Mouse (Mus musculus) ES-Bruce4 (cell line): ENCODE results near the gene Tgfbi. TPM values are rescaled to one million over a fixed set of nuclear protein-coding genes. Genes with fewer than 3 reads are reported as not detected.

Experiments used
- H3K27ac ChIP-seq: 2 replicates; pipeline ENCODE4 v1.5.1; 2012; ENCODE audit warnings: low read length, inconsistent platforms; ENCODE audit not compliant: insufficient read depth
- H3K27me3 ChIP-seq: 2 replicates; pipeline ENCODE4 v1.6.1; 2012; ENCODE audit warnings: mild to moderate bottlenecking, low read length, inconsistent platforms; ENCODE audit not compliant: control insufficient read depth, poor library complexity, insufficient read depth, severe bottlenecking
- H3K36me3 ChIP-seq: 2 replicates; pipeline ENCODE4 v1.6.1; 2012; ENCODE audit warnings: inconsistent platforms, mild to moderate bottlenecking, low read length, moderate library complexity; ENCODE audit not compliant: control insufficient read depth, poor library complexity, insufficient read depth, severe bottlenecking
- H3K4me1 ChIP-seq: one replicate; pipeline ENCODE4 v1.8.1; 2011; ENCODE audit warnings: low read length; ENCODE audit not compliant: control insufficient read depth, insufficient read depth
- H3K4me3 ChIP-seq: 2 replicates; pipeline ENCODE4 v1.5.1; 2011; ENCODE audit warnings: low read depth, mild to moderate bottlenecking, low read length
- H3K9ac ChIP-seq: 2 replicates; pipeline ENCODE4 v1.6.1; 2012; ENCODE audit warnings: low read depth, mild to moderate bottlenecking, inconsistent platforms; ENCODE audit not compliant: poor library complexity, severe bottlenecking
- H3K9me3 ChIP-seq: replicated peaks from 2 replicates; pipeline ENCODE4 v1.6.1; 2012; ENCODE audit warnings: mild to moderate bottlenecking, low read length, inconsistent platforms; ENCODE audit not compliant: control insufficient read depth, poor library complexity, insufficient read depth, severe bottlenecking
- CTCF ChIP-seq: IDR thresholded peaks from one replicate; pipeline ENCODE4 v1.8.1; 2011; ENCODE audit warnings: low read depth, low read length
- EP300 ChIP-seq: IDR thresholded peaks from 2 replicates; pipeline ENCODE4 v1.6.1; 2011; ENCODE audit warnings: low read depth, low read length; ENCODE audit not compliant: insufficient read depth
- POLR2A ChIP-seq: IDR thresholded peaks from one replicate; pipeline ENCODE4 v1.8.1; 2011; ENCODE audit warnings: low read length; ENCODE audit not compliant: insufficient read depth
- polyA plus RNA-seq: library from polyadenylated mRNA; stranded (reverse); fragments of >200 nt; gene quantifications from 2 replicates; pipeline ENCODE4 v1.2.4, GENCODE M21; 2011; ENCODE audit warnings: low read depth; ENCODE audit not compliant: missing spikeins, insufficient read depth, insufficient read length

The Tgfbi gene
- polyA plus RNA-seq, 1 experiment: 1.9 TPM

- H3K27me3 ChIP-seq: no peaks in the 10 kb centered on the region
- TF ChIP-seq CTCF: no peak
- no peak for TF ChIP-seq POLR2A
- H3K9me3 ChIP-seq: no peaks in the 10 kb centered on the region
- no peaks in the 10 kb centered on the region for H3K4me1 ChIP-seq
- no peak overlapping the region for H3K4me3 ChIP-seq
- H3K27ac ChIP-seq: no peak overlapping the region
- no peaks in the 10 kb centered on the region for H3K36me3 ChIP-seq
- no peak overlapping the region for H3K9ac ChIP-seq
These were observed 9.0 kb upstream of the Tgfbi start for GRCm38 (mm10) chr13:56600216-56600890.

DNA sequence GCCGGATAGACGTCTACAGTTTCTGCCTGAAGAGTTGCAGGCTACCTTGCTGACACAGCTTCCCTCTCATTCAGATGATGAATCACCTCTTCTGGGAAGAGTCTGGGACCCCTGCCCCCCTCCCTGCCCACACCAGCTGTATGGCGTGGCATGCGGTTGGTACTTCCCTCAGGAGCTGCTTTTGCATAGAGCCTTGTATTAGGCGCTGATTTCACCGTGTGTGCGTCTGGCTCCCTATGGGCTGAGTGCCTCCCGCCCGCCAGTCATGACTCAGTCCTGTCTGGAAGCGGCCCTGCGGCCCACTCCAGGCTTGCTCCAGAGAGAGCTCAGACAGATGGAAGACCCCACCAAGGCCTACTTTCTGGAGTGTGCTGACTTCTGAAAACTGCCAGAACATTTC is 8.1 kb upstream of the Tgfbi start:
- no peak overlapping the region for H3K9ac ChIP-seq
- H3K27ac ChIP-seq: no peak overlapping the region
- no peaks in the 10 kb centered on the region for H3K4me1 ChIP-seq
- no peak overlapping the region for H3K4me3 ChIP-seq
- no peaks in the 10 kb centered on the region for H3K27me3 ChIP-seq
- H3K36me3 ChIP-seq: no peaks in the 10 kb centered on the region
- no peaks in the 10 kb centered on the region for H3K9me3 ChIP-seq
- TF ChIP-seq CTCF (no peak), POLR2A (no peak), EP300 (no peak)

- no peaks in the 10 kb centered on the region for H3K9me3 ChIP-seq
- no peak overlapping the region for H3K4me3 ChIP-seq
- peaks cover 3% of the 10 kb centered on the region for H3K4me1 ChIP-seq
- TF ChIP-seq CTCF: no peak
- no peak for TF ChIP-seq EP300
- TF ChIP-seq POLR2A: no peak
- no peak overlapping the region for H3K9ac ChIP-seq
- H3K27ac ChIP-seq: no peak overlapping the region
- H3K27me3 ChIP-seq: no peaks in the 10 kb centered on the region
- H3K36me3 ChIP-seq: no peaks in the 10 kb centered on the region
These were observed 3.8 kb upstream of the Tgfbi start for GRCm38 (mm10) chr13:56605503-56605902.

DNA sequence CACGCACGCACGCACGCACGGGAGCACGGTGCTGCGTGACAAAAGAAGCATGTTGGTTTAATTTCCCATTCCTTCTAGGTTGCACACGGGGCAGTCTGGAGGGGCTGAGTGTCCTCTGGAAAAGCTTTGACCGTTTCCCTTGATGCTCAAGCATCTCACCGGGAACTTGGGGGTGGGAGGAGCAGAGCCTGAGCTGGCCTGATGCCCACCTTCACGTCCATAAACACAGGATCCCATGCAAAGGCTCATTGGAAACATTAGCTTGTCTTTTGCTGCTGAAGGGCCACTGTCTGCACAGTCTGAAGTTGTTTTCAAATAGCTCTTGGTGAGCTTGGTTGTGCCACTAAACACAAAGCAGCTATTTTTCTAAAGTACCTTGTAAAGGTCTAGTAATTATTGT is 2.6 kb upstream of the Tgfbi start:
- H3K9ac ChIP-seq: no peak overlapping the region
- no peaks in the 10 kb centered on the region for H3K36me3 ChIP-seq
- H3K4me3 ChIP-seq: no peak overlapping the region
- no peaks in the 10 kb centered on the region for H3K9me3 ChIP-seq
- H3K27ac ChIP-seq: no peak overlapping the region
- TF ChIP-seq EP300: no peak
- no peak for TF ChIP-seq CTCF
- TF ChIP-seq POLR2A: no peak
- no peaks in the 10 kb centered on the region for H3K27me3 ChIP-seq
- H3K4me1 ChIP-seq: peaks cover 3% of the 10 kb centered on the region

- no peaks in the 10 kb centered on the region for H3K27me3 ChIP-seq
- H3K27ac ChIP-seq: no peak overlapping the region
- H3K9ac ChIP-seq: no peak overlapping the region
- TF ChIP-seq CTCF (no peak), POLR2A (no peak), EP300 (no peak)
- no peak overlapping the region for H3K4me3 ChIP-seq
- peaks cover 5% of the 10 kb centered on the region for H3K4me1 ChIP-seq
- no peaks in the 10 kb centered on the region for H3K9me3 ChIP-seq
- no peaks in the 10 kb centered on the region for H3K36me3 ChIP-seq
These were observed 2.1 kb upstream of the Tgfbi start for GRCm38 (mm10) chr13:56607225-56607624.

DNA sequence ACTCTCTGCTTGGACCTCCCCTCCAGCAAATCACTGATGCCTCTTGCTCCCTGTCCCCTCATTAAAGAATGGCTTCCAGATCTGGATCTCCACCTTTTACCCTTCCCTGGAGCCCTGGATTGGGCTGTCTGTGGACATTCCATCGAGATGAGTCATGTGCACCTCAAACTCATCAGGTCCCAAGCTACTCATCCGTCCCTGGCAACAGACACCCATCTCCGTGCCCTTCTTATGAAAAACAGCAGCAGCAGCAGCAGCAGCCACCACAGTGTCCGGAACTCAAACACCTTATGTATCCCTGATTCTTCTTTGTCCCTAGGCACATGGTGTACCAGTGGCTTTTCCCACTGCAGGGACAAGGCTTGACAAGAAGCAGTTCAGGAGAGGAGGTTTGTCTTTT is 1.5 kb upstream of the Tgfbi start:
- Histone ChIP-seq H3K27me3 (no peaks in the 10 kb centered on the region), H3K4me1 (peaks cover 8% of the 10 kb centered on the region), H3K9me3 (no peaks in the 10 kb centered on the region)

More for the DNA sequence above, 1.5 kb upstream of the Tgfbi start:
- no peak overlapping the region for H3K4me3 ChIP-seq
- H3K27ac ChIP-seq: no peak overlapping the region
- no peak overlapping the region for H3K9ac ChIP-seq
- H3K36me3 ChIP-seq: no peaks in the 10 kb centered on the region
- TF ChIP-seq POLR2A (no peak), EP300 (no peak), CTCF (no peak)
